Mouse (Mus musculus) kidney, postnatal 10 days (tissue): ENCODE data around the gene Ints12.

Source experiments
- DNase-seq: peaks from one replicate; pipeline ENCODE4 v3.0.0; 2021; ENCODE audit warnings: mixed read lengths

Gene Ints12

GRCm38 (mm10) chr3:133091664-133092273 lies at the start of gene Ints12, which contains the start of gene Gstcd:
Gene Ints12 (plus strand): TSS chr3:133091840.
Gene Gstcd (minus strand): TSS chr3:133092033.
- peak; percentile 95 for DNase-seq

GRCm38 (mm10) chr3:133052068-133052467 lies 39.6 kb upstream of the Ints12 start:
- DNase-seq, result no peak

DNA sequence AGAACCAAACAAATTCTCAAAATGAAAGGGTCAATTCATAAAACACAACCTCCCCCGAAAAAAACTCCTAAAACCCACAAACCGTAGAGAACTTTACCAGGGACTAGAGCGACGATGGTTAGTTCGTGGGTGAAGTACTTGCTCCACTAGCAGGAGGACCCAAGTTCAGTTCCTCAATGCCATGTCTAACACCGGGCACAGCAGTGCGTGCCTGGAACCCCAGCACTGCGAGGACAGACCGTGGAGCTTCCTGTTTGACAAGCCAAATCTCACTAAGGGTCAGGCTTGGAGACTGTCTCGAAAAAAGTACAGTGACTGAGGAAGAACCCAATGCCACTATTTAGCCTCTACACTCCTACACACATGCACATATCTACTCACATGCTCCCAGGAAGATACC lies 16.1 kb upstream of the Ints12 start:
- DNase-seq, result no peak

GRCm38 (mm10) chr3:133082736-133083135 lies 8.9 kb upstream of the Ints12 start:
- no peak for DNase-seq

- no peak for DNase-seq
These were observed 5.8 kb upstream of the Ints12 start for GRCm38 (mm10) chr3:133085858-133086257.

GRCm38 (mm10) chr3:133090247-133091120 lies 1.2 kb upstream of the Ints12 start:
- no peak for DNase-seq

DNA sequence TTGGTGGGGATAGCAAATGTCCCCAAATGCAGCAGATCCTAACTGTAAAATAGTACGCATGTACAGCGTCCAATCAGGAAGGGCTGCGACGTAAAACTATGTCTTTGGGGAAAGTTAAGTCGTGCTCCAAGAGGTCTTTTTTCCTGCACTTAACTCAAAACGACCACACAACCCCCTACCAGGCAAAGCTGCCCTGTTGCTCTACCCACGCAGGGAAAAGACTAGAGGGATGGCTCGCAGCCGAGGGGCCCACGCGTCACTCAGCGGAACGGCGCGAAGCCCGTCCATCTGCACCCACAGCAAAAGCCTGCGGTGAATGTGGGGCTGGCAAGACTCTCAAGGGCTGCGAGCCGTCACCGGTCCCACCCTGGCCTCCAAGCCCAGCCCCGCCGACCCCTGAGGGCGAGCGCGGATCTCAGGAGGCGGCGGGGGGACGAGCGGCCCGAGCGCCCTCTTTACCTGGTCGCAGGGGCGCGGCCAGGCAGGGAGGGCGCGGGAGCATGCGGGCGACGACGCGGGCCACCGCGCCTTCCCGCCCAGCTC lies 448 bp upstream of the Ints12 start:
- no peak for DNase-seq

GRCm38 (mm10) chr3:133092274-133092853 lies 724 bp downstream of the Ints12 start:
- DNase-seq, result no peak

- DNase-seq, result no peak
These were observed 1.3 kb downstream of the Ints12 start for GRCm38 (mm10) chr3:133092936-133093335.

- no peak for DNase-seq
These were observed 2.7 kb downstream of the Ints12 start for GRCm38 (mm10) chr3:133094305-133094704.

GRCm38 (mm10) chr3:133097936-133098335 lies 6.3 kb downstream of the Ints12 start:
- DNase-seq, result no peak

DNA sequence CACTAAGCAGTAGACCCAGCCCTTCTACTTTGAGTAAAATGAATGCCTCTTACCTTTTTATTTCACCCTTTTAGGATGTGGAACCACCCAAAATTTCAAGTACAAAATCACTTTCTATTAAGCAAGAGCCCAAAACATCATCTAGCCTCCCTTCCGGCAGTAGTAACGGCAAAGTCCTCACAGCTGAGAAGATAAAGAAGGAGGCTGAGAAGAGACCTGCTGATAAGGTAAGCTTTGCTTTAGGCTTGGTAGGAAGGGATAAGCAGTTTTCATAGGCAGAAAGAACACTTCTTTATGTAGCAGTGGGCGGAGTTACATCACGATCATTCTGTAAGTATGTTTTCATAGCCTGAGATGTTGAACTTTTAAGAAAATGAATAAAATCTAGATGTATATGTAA lies 6.7 kb downstream of the Ints12 start:
- no peak for DNase-seq

DNA sequence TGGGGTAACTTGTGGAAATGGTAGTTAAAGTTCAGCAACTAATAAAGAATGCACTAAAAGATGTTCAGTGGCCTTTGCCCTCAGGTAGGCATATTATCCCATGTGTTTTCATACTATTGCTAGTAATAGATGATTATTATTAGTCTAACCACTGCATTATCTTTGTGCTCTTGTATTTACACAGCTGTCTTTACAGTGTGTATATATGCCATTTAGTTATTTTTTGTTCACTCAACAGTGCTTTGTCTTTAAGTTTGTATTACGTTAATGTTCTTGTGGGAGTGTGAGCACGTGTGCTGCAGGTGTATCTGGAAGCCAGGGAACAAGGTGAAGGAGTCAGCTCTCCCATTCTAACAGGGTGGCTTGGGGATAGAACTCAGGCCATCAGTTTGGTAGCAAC lies 7.3 kb downstream of the Ints12 start:
- no peak for DNase-seq

DNA sequence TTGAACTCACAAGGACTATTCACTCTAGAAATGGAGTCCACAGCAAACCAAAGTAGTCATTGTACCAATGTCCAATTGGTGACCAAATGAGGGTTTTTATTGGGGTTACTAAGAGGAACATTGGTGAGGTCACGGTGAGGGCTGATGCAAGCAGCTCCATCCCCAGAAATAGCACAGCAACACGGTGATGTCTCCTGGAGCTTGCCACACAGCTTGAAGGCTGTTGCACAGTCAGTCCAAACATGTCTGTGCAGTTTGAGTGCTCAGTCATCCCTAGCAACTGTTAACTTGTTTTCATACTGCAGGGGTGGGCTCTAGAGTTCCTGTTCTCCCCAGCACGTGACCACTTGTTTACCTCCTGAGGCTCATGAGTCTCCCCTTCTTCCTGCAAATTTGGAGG lies 12.1 kb downstream of the Ints12 start:
- DNase-seq, result no peak

- DNase-seq, result no peak
These were observed 12.8 kb downstream of the Ints12 start for GRCm38 (mm10) chr3:133104436-133104835.

GRCm38 (mm10) chr3:133108731-133109130 lies 17.1 kb downstream of the Ints12 start:
- no peak for DNase-seq

- DNase-seq, result no peak
These were observed 18.2 kb downstream of the Ints12 start for GRCm38 (mm10) chr3:133109844-133110243.

DNA sequence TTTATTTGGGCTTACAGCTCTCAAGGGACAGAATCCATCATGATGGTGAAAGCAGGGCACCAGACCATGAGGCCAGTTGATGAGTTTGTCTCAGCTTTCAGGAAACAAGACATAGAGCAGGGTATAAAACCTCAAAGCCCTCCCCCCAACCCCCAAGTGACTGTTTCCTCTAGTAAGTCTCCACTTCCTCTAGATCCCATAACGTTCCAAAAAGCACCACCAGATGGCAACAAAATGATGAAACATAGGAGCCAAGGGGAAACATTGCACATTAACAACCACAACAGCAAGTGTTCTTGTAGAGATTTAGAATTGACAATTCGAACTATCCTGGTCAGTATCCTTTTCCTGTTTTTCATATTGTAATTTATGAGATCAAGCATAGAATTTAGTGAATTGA lies 20.1 kb downstream of the Ints12 start:
- peak; percentile 35 for DNase-seq

DNA sequence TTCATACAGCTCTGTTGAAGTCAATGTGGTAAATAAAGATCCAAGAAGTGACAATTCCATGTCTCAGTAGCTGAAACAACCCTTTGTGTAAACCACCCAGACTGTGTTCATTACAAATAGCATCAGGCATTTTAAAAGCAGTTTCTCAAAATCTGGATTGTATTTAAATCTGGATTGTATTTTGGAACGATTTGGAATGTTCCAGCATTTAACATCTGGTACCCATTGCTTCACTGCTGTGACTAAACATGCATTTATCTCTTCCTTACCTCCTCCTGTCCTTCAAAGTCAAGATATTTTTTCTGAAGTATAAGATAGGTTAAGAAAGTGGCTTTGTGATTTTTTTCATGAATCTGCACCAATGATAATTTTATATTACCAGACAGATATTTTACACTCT lies 21.6 kb downstream of the Ints12 start:
- no peak for DNase-seq

- DNase-seq, result no peak
These were observed 39.7 kb downstream of the Ints12 start for GRCm38 (mm10) chr3:133131372-133131771.

GRCm38 (mm10) chr3:133132611-133133010 lies 41.0 kb downstream of the Ints12 start:
- DNase-seq, result no peak

DNA sequence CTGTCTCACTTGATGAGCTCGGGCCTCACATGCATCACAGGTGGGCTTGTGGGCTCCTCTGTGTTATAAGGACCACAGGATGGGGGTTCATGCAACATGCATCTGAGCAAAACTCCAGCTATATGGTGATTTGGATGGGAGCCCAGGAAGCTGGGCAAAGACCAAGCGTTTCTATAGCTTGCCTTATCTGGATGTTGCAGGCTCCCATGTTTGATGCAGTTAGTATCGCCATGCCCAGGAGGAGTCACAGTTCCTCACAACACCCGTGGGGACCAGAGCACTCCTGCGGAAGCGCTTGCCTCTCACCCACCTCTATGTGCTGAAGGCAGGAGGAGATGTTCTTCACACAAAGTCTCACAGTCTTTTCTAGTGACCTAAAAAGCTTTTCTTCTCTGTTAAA lies 50.2 kb downstream of the Ints12 start:
- no peak for DNase-seq

DNA sequence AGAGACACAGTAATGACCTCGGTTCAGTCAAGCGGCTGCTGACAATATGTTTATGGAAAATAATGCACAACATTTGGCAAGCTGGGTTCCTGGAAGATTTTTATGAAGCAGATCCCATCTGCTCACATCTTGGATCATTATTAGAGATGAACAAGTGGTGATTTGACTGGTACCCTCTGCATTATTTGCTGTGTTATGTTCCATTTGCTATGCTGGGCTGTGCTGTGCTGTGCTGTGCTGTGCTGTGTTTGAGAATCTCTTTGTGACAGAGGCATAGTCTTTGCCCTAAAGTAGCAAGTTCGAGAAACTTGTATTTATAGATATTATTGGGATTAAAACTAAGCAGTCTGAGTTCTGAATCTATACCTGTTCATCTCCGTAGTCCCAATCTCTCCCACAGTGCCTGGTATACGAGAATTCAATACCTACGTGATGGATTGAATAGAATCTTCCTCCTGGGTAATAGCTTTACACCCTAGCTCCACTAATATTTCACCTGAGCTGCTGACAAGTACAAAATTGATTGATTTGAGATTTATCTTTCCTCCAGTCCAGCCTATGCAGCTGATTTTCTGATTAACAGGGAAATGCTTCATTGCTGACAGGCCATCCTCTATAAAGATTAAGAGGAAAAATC lies 53.0 kb downstream of the Ints12 start:
- no peak for DNase-seq
